Mouse (Mus musculus): Measurements from ENCODE around the gene Gm3776.

DNA sequence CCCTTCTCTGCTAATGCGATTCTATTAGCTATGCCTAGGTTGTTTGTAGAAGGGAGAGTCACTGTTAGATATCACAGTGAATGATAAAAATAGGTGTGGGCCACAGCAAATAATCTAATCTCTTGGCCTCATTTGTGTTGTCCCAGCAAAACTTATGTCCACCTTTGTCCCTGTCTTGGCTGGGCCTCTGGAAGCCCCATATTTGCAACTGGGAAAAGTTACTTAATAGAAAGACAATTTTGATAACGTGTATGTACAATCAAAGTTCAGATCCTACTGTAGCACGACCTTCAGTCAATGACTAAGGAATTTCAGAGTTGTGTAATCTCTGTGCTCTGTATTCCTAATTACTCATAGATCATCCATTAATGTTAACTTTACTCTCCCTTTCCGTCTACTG, 39.9 kb upstream of the Gm3776 start:
- TF ChIP-seq HCFC1 (IDR thresholded peaks at IDR 0.05; ENCODE audit: borderline replicate concordance, insufficient read depth, low read length) (no peak), MAFK (IDR thresholded peaks at IDR 0.05; ENCODE audit: insufficient read depth, low read depth, low read length) (no peak)

Data from ES-E14 (cell line).